Mouse (Mus musculus) kidney, adult 2 months (tissue): ENCODE measurements around the gene Slc9a8. TPM values are rescaled to one million over a fixed set of nuclear protein-coding genes. Genes with fewer than 3 reads are reported as not detected.
"Not testable (repeated sequence)": the region's sequence is repeated elsewhere in the genome, so short reads cannot be mapped to it uniquely, and the experiment has no call there.

Source experiments
- DNase-seq: peaks from one replicate; pipeline ENCODE4 v3.0.0; 2021
- H3K27ac ChIP-seq: fragments of 200-500 bp; 2 replicates; pipeline ENCODE4 v1.5.1; 2012; ENCODE audit warnings: low read depth, low read length, control low read depth, inconsistent platforms; ENCODE audit not compliant: insufficient read depth
- H3K27me3 ChIP-seq: fragments of 200-500 bp; replicated peaks from 2 replicates; pipeline ENCODE4 v1.6.1; 2012; ENCODE audit warnings: mild to moderate bottlenecking, moderate library complexity, low read length, inconsistent platforms; ENCODE audit not compliant: control insufficient read depth, insufficient read depth
- H3K36me3 ChIP-seq: fragments of 200-500 bp; 2 replicates; pipeline ENCODE4 v1.6.1; 2012; ENCODE audit warnings: mild to moderate bottlenecking, moderate library complexity, low read length, inconsistent platforms; ENCODE audit not compliant: control insufficient read depth, insufficient read depth
- H3K4me1 ChIP-seq: fragments of 200-500 bp; 2 replicates; pipeline ENCODE4 v1.6.1; 2011; ENCODE audit warnings: low read length; ENCODE audit not compliant: control insufficient read depth, insufficient read depth
- H3K4me3 ChIP-seq: fragments of 200-500 bp; 2 replicates; pipeline ENCODE4 v1.5.1; 2011; ENCODE audit warnings: mild to moderate bottlenecking, low read depth, low read length, control low read depth; ENCODE audit not compliant: insufficient read depth
- CTCF ChIP-seq: fragments of 200-500 bp; conservative IDR thresholded peaks from 2 replicates; pipeline ENCODE4 v1.5.1; 2011; ENCODE audit warnings: low read depth, mild to moderate bottlenecking, control low read depth, low read length, moderate library complexity, mixed read lengths; ENCODE audit not compliant: insufficient read depth, insufficient read length
- POLR2A ChIP-seq: fragments of 200-500 bp; IDR thresholded peaks from one replicate; pipeline ENCODE4 v1.6.1; 2011; ENCODE audit warnings: low read depth, low read length, control low read depth
- WGBS: fragments of 180-500 bp; shearing (Covaris S2); methylation state at CpG from one replicate; pipeline ENCODE4 v1.1.7; 2018; 5-methylcytosine and 5-hydroxymethylcytosine counted together
- polyA plus RNA-seq: library from polyadenylated mRNA; depleted of rRNA; stranded (reverse); fragments of >200 nt; gene quantifications from 2 replicates; pipeline ENCODE4 v1.2.3, GENCODE M21; 2012

The Slc9a8 gene
- polyA plus RNA-seq, 1 experiment = 226 TPM

DNA sequence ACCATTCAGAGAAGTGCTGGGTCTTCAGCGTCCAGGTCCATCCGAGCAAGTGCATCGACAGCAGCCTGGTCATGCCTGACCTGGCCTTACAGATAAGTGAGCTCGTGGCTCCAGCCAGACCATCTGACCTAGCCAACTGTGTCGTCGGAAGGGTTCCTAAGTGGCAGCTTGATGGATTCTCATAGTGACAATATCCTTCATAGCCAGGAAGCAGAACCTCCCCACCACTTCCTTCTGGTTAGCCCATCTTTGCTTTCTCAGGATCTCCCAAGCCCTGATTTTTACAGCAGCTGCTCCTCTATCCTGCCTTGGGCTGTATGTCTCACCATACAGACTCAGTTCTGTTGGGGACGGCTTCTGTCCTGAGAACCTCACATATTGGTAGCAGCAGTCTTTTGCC lies 27.1 kb upstream of the Slc9a8 start:
- H3K27me3 ChIP-seq = no peaks in the 10 kb centered on the region
- WGBS = 47% methylated on average over 7 of the region's 7 CpGs
- H3K27ac ChIP-seq = no peak overlapping the region

DNA sequence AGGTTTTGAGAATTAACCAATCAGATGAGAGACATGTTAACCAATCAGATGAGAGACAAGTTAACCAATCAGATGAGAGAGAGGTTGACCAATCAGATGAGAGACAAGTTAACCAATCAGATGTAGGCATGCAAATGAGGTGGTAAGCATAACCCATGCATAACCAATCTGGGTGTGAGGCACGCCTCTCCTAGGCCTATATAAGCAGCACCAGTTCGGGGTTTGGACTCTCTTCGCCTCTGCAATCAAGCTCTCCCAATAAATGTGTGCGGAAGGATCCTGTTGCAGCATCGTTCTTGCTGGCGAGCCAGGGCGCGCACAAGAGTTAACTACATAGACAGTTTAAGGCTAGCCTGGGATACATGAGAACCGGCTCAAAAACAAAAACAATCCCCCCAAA lies 25.1 kb upstream of the Slc9a8 start:
- DNase-seq, H3K36me3 ChIP-seq, H3K4me1 ChIP-seq, H3K27ac ChIP-seq, H3K4me3 ChIP-seq, H3K27me3 ChIP-seq: not testable (repeated sequence)
- 97% methylated on average over 9 of the region's 9 CpGs for WGBS

More for the DNA sequence above, 27.1 kb upstream of the Slc9a8 start:
- Histone ChIP-seq H3K4me3 (no peak overlapping the region), H3K36me3 (no peaks in the 10 kb centered on the region), H3K4me1 (no peaks in the 10 kb centered on the region)
- TF ChIP-seq POLR2A (no peak), CTCF (no peak)
- DNase-seq = no peak

DNA sequence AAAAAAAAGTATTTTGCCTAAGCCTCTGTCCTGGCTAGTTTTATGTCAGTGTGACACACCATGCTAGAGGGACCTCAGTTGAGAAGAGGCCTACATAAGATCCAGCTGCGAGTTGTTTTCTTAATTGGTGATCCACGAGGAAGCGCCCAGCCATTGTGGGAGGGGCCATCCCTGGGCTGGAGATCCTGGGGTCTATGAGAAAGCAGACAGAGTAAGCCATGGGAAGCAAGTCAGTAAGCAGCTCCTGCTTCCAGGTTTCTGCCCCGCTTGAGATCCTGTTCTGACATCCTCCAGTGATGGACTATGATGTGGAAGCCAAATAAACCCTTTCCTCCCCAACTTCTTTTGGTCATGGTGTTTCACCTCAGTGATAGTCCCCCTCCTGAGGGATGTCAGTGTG lies 22.5 kb upstream of the Slc9a8 start:
- Histone ChIP-seq H3K4me3 (no peak overlapping the region), H3K36me3 (no peaks in the 10 kb centered on the region), H3K27me3 (no peaks in the 10 kb centered on the region), H3K4me1 (no peaks in the 10 kb centered on the region), H3K27ac (no peak overlapping the region)
- TF ChIP-seq CTCF = no peak
- TF ChIP-seq POLR2A = no peak
- 57% methylated on average over 4 of the region's 4 CpGs for WGBS
- DNase-seq = no peak

DNA sequence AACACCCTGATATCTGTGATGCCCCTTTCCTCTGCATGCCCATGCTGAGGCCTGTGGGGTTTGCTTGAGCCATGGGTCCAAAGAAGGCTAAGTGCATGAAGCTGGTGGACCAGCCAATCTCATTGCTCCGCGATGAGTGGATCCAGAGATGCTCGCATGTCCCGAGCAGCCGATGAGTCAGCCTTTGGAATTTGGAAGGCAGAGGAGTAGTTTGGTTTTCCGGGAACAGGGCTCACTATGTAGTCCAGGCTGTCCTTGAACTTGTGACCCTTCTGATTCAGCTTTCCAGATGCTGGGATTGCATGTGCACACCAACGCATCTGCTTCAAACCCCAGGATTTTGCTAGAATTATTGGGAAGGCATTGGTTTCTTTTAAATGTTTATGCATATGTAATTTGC lies 21.9 kb upstream of the Slc9a8 start:
- Histone ChIP-seq H3K4me1 (no peaks in the 10 kb centered on the region), H3K27me3 (no peaks in the 10 kb centered on the region), H3K27ac (no peak overlapping the region), H3K4me3 (no peak overlapping the region), H3K36me3 (no peaks in the 10 kb centered on the region)
- no peak for TF ChIP-seq CTCF
- no peak for TF ChIP-seq POLR2A
- DNase-seq = no peak
- WGBS = 77% methylated on average over 7 of the region's 7 CpGs

DNA sequence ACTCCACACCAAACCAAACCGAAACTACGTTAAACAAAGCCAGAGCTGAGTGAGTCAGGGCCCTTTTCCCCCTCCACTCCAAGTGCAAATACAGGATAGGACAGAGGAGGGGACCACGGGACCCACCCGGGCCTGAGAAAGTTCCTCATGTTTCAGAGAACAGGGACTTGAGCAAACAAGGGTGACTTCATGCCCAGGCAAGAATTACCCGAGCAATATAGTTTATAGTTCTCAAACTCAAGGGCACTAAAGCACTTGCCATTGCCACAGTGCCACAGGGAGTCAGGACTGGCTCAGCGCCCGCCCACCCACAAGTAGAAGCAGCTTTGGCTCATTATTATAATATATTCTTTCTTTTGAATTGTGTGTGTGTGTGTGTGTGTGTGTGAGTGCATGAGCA lies 18.4 kb upstream of the Slc9a8 start:
- Histone ChIP-seq H3K27me3 (no peaks in the 10 kb centered on the region), H3K36me3 (no peaks in the 10 kb centered on the region), H3K4me1 (no peaks in the 10 kb centered on the region), H3K27ac (no peak overlapping the region), H3K4me3 (no peak overlapping the region)
- DNase-seq = no peak
- TF ChIP-seq CTCF (no peak), POLR2A (no peak)
- WGBS = 67% methylated on average over 7 of the region's 7 CpGs

- no peak overlapping the region for H3K27ac ChIP-seq
- TF ChIP-seq POLR2A (no peak), CTCF (no peak)
- H3K4me3 ChIP-seq = no peak overlapping the region
- H3K4me1 ChIP-seq = no peaks in the 10 kb centered on the region
- 75% methylated on average over 20 of the region's 20 CpGs for WGBS
- DNase-seq = no peak
- no peaks in the 10 kb centered on the region for H3K36me3 ChIP-seq
- H3K27me3 ChIP-seq = no peaks in the 10 kb centered on the region
Measured at GRCm38 (mm10) chr2:167405101-167405880, 16.2 kb upstream of the Slc9a8 start.

- no peaks in the 10 kb centered on the region for H3K36me3 ChIP-seq
- WGBS = 91% methylated on average over 16 of the region's 16 CpGs
Measured at GRCm38 (mm10) chr2:167407296-167407929, 14.1 kb upstream of the Slc9a8 start.

More at GRCm38 (mm10) chr2:167407296-167407929, 14.1 kb upstream of the Slc9a8 start:
- Histone ChIP-seq H3K4me3 (no peak overlapping the region), H3K27ac (no peak overlapping the region), H3K27me3 (no peaks in the 10 kb centered on the region), H3K4me1 (no peaks in the 10 kb centered on the region)
- TF ChIP-seq POLR2A (no peak), CTCF (no peak)
- no peak for DNase-seq
